21 mouse cellular contexts compared by ENCODE assay signal in the genomic region with DNA sequence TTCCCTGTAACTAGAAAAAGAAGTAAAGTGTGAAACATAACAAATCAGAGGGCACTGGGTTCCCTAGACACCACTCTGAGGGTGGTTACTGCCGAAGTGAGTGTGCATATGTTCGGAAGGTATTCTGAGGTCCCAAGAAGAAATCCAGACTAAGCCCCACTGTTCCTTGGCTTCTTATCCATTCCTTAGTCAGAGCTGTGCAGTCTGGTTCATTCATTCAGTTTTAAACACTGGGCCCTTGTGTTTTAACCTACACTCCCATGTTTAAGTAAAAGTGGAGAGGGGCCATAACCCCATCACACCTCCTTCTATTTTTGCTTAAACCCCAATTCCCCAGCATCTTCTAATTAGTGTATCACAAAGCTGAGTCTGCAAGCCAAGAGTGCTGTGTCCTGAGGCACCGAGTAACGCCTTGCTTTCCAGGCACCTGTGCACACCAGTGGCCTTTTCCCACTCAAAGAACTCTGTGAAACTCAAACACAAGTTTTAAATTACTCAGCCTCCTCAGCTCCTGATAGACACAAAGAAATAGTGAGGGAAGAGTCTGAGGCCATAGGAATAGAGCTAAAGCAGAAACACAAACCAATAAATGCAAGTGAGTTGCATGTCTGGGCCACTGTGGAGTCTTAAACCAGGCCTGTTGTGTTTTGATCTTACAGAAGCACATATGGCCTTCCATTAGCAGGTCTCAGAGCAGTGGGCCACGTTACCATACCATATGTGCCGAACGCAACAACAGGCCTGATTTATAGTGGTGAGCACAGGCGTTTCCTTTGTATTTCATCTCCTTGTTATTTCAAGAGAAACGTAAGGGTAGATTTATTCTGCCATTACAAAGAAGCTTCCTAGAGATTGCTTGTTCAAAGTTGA.
DNase-seq lines count a peak whose midpoint lies in the region; ATAC-seq and TF ChIP-seq lines count a peak whose summit lies in the region.
"Had no signal": no experiment of that assay in that cellular context is flagged by ENCODE, and none has a peak within 500 bp of the region (broad histone marks: within the 10 kb centered on the region; RNA-seq: fewer than 3 reads in every experiment).

No protein-coding gene starts in this region.

- no peak for TF ChIP-seq CTCF in forebrain, postnatal 0 days (IDR thresholded peaks at IDR 0.05; ENCODE audit: low read depth)

- no peak overlapping the region for H3K9ac ChIP-seq in forebrain, embryonic 13.5 days
- no peak overlapping the region for H3K9ac ChIP-seq in forebrain, postnatal 0 days
- H3K9ac ChIP-seq in kidney, embryonic 16.5 days (replicated peaks; ENCODE audit: low read length): no peak overlapping the region
- H3K9ac ChIP-seq in limb, embryonic 14.5 days (ENCODE audit: low read depth, low read length, severe bottlenecking): no peak overlapping the region
- H3K9ac ChIP-seq in neural tube, embryonic 15.5 days (replicated peaks): no peak overlapping the region
- H3K9ac ChIP-seq: liver, postnatal 0 days had no signal

- peak overlapping the region; percentile 35 for H3K27ac ChIP-seq in forebrain, embryonic 13.5 days
- no peak overlapping the region for H3K27ac ChIP-seq in forebrain, postnatal 0 days (ENCODE audit: low read depth, low read length)
- 0 out of 2 replicates have a peak overlapping the region, but pooled peaks have one; percentile 8 for H3K27ac ChIP-seq in kidney, embryonic 16.5 days (ENCODE audit: low read length)
- H3K27ac ChIP-seq in limb, embryonic 14.5 days (replicated peaks; ENCODE audit: low read depth, low read length): peak overlapping the region; percentile 35; the same call in 1 of the 2 replicates
- no peak overlapping the region for H3K27ac ChIP-seq in neural tube, embryonic 15.5 days (replicated peaks)
- H3K27ac ChIP-seq: heart, embryonic 10.5 days; kidney, postnatal 0 days; layer of hippocampus, adult 2 months; midbrain, embryonic 10.5 days had no signal

- DNase-seq in forebrain, postnatal 0 days: no peak
- DNase-seq in kidney, adult 8-10 months: no peak
- DNase-seq in limb, embryonic 14.5 days (ENCODE audit: low spot score): peak; percentile 71
- no peak for DNase-seq in spleen, postnatal 4 days (ENCODE audit: low spot score in 2 of 2)
- DNase-seq in adrenal gland, adult 2 months: no peak
- DNase-seq: adrenal gland, postnatal 10 days; cerebellum, adult 11-12 months; cerebellum, postnatal 36 days; gastrocnemius, postnatal 10 days; heart, postnatal 10 days; left cerebral cortex, postnatal 4 days; liver, postnatal 0 days; thymus, postnatal 25 days had no signal

- H3K4me3 ChIP-seq in forebrain, embryonic 13.5 days: no peak overlapping the region
- no peak overlapping the region for H3K4me3 ChIP-seq in forebrain, postnatal 0 days (ENCODE audit: low read depth, low read length)
- no peak overlapping the region for H3K4me3 ChIP-seq in kidney, embryonic 16.5 days (ENCODE audit: low read length)
- no peak overlapping the region for H3K4me3 ChIP-seq in limb, embryonic 14.5 days (replicated peaks; ENCODE audit: low read length)
- no peak overlapping the region for H3K4me3 ChIP-seq in neural tube, embryonic 15.5 days (replicated peaks)
- H3K4me3 ChIP-seq: heart, embryonic 10.5 days; layer of hippocampus, adult 2 months; midbrain, embryonic 10.5 days had no signal

- H3K27me3 ChIP-seq in forebrain, embryonic 13.5 days: no peaks in the 10 kb centered on the region
- H3K27me3 ChIP-seq in forebrain, postnatal 0 days (ENCODE audit: insufficient read depth, low read length): no peaks in the 10 kb centered on the region
- no peaks in the 10 kb centered on the region for H3K27me3 ChIP-seq in kidney, embryonic 16.5 days (ENCODE audit: insufficient read depth, low read length)
- no peaks in the 10 kb centered on the region for H3K27me3 ChIP-seq in limb, embryonic 14.5 days (ENCODE audit: control insufficient read depth, insufficient read depth, low read length)
- no peaks in the 10 kb centered on the region for H3K27me3 ChIP-seq in neural tube, embryonic 15.5 days (replicated peaks)

- no peaks in the 10 kb centered on the region for H3K36me3 ChIP-seq in forebrain, embryonic 13.5 days (ENCODE audit: poor library complexity, severe bottlenecking)
- no peaks in the 10 kb centered on the region for H3K36me3 ChIP-seq in forebrain, postnatal 0 days (ENCODE audit: insufficient read depth)
- H3K36me3 ChIP-seq in kidney, embryonic 16.5 days (ENCODE audit: insufficient read depth, low read length): no peaks in the 10 kb centered on the region
- H3K36me3 ChIP-seq in limb, embryonic 14.5 days (ENCODE audit: control insufficient read depth, insufficient read depth, low read length): no peaks in the 10 kb centered on the region
- no peaks in the 10 kb centered on the region for H3K36me3 ChIP-seq in neural tube, embryonic 15.5 days
- H3K36me3 ChIP-seq: heart, embryonic 10.5 days; midbrain, embryonic 10.5 days had no signal

- H3K4me1 ChIP-seq in forebrain, embryonic 13.5 days: 0 out of 2 replicates have a peak, but pooled peaks cover 5% of the 10 kb centered on the region
- H3K4me1 ChIP-seq in forebrain, postnatal 0 days (ENCODE audit: insufficient read depth): no peaks in the 10 kb centered on the region
- peaks cover 28% of the 10 kb centered on the region for H3K4me1 ChIP-seq in kidney, embryonic 16.5 days (ENCODE audit: insufficient read depth, low read length)
- peaks cover 24% of the 10 kb centered on the region for H3K4me1 ChIP-seq in limb, embryonic 14.5 days (ENCODE audit: control insufficient read depth, insufficient read depth, low read length)
- H3K4me1 ChIP-seq in neural tube, embryonic 15.5 days: peaks cover 6% of the 10 kb centered on the region
- H3K4me1 ChIP-seq: heart, embryonic 10.5 days; midbrain, embryonic 10.5 days had no signal

- no peak for ATAC-seq in forebrain, embryonic 13.5 days
- no peak for ATAC-seq in forebrain, postnatal 0 days
- no peak for ATAC-seq in kidney, embryonic 16.5 days (ENCODE audit: low FRiP score, low TSS enrichment)
- ATAC-seq in limb, embryonic 14.5 days (ENCODE audit: low FRiP score, low read depth): peak; percentile 86
- peak; percentile 66; the same call in 1 of the 2 replicates for ATAC-seq in neural tube, embryonic 15.5 days (ENCODE audit: low FRiP score)
- ATAC-seq: inflammation-experienced regulatory T-cells, adult 6 months; liver, postnatal 0 days had no signal

- WGBS in forebrain, embryonic 13.5 days: 68% methylated on average over 9 of the region's 9 CpGs
- WGBS in forebrain, postnatal 0 days: 68% methylated on average over 9 of the region's 9 CpGs
- WGBS in kidney, embryonic 16.5 days: 38% methylated on average over 9 of the region's 9 CpGs
- WGBS in limb, embryonic 14.5 days: 26% methylated on average over 9 of the region's 9 CpGs
- WGBS in neural tube, embryonic 15.5 days: 40% methylated on average over 9 of the region's 9 CpGs

- H3K4me2 ChIP-seq in forebrain, embryonic 13.5 days: no peak overlapping the region
- H3K4me2 ChIP-seq in forebrain, postnatal 0 days (ENCODE audit: low read depth): no peak overlapping the region
- no peak overlapping the region for H3K4me2 ChIP-seq in kidney, embryonic 16.5 days (replicated peaks; ENCODE audit: low read depth, low read length)
- H3K4me2 ChIP-seq in limb, embryonic 14.5 days (replicated peaks; ENCODE audit: low read depth, low read length, severe bottlenecking): no peak overlapping the region
- H3K4me2 ChIP-seq in neural tube, embryonic 15.5 days: no peak overlapping the region

- no peak for TF ChIP-seq POLR2A in limb, embryonic 14.5 days (IDR thresholded peaks at IDR 0.05; ENCODE audit: borderline replicate concordance, extremely low read depth, insufficient read depth, insufficient read length)

- no peaks in the 10 kb centered on the region for H3K9me3 ChIP-seq in forebrain, embryonic 13.5 days (replicated peaks)
- no peaks in the 10 kb centered on the region for H3K9me3 ChIP-seq in forebrain, postnatal 0 days (ENCODE audit: low read length)
- H3K9me3 ChIP-seq in kidney, embryonic 16.5 days (ENCODE audit: low read length): no peaks in the 10 kb centered on the region
- no peaks in the 10 kb centered on the region for H3K9me3 ChIP-seq in limb, embryonic 14.5 days (ENCODE audit: control insufficient read depth, low read length)
- no peaks in the 10 kb centered on the region for H3K9me3 ChIP-seq in neural tube, embryonic 15.5 days (replicated peaks)
- H3K9me3 ChIP-seq: heart, embryonic 10.5 days; midbrain, embryonic 10.5 days had no signal

Comparison
In these comparisons a context has a peak if more than half of its experiments do, and no peak if none do; other contexts are left out.
1. H3K27ac ChIP-seq: peak in forebrain, embryonic 13.5 days (single experiment), kidney, embryonic 16.5 days (single experiment) and limb, embryonic 14.5 days (single experiment); none in forebrain, postnatal 0 days (single experiment) and neural tube, embryonic 15.5 days (single experiment).
2. ATAC-seq: peak in limb, embryonic 14.5 days (single experiment) and neural tube, embryonic 15.5 days (single experiment); none in forebrain, embryonic 13.5 days (single experiment), forebrain, postnatal 0 days (single experiment) and kidney, embryonic 16.5 days (single experiment).